Mouse (Mus musculus): ENCODE results near the gene Ubac2.

Gene Ubac2

DNA sequence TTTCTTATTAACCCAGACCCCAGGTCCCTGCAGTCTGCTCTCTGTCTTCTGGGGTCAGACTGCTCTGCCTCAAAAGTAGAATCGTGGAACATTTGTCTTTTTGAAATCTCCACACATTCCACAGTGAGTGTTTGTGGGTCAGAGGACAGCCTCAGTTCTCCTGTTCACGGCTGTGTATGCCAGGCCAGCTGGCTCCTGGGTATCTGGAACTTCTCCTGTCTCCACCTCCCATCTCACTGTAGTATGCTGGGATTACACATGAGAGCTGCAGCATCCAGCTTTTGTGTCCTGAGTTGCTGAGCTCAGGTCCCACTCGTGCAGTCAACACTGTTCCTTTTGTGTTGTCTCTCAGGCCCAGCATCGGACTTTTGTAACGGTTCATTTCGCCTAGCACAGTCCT is 46.5 kb downstream of the Ubac2 start:
- no peak for DNase-seq (ENCODE audit: low spot score in 2 of 2)

DNA sequence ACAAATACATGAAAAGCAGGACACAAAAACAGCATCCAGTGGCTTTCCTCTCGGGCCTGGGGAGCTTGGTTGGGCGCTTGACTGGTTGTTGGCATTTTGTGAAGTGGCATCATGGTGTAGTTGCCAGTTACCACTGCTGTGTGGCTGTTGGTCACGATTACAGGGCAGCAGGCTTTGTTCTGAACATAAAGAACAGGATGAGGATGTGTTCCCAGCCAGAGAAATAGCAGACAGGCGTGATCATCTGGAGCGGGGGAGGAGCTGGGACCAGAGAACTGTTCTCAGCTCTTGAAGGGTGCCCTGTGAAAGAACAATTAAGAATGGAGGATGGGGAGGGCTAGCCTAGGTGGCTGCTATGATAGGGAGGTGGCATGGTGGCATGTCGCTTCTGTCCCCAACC is 48.5 kb downstream of the Ubac2 start:
- no peak for DNase-seq (ENCODE audit: low spot score in 2 of 2)

DNA sequence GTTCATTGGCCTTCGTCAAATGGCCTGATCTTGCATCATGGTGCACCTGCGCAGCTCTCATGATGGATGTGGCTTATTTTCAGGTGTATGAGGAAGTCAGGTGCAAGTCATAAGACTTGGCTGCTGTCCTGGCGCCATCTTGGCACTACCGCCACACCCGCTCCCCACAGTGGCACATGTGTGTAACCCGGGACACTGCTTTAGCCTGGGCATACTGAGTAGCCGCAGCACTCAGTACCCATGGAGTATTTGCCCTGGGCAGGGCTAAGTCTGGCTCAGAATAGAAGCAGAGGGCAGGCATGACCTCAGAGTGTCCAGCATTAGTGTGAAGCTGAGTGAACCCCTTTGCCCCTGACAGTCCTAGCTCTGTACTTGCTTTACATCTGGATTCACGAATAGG is 49.0 kb downstream of the Ubac2 start:
- no peak for DNase-seq (ENCODE audit: low spot score in 2 of 2)

DNA sequence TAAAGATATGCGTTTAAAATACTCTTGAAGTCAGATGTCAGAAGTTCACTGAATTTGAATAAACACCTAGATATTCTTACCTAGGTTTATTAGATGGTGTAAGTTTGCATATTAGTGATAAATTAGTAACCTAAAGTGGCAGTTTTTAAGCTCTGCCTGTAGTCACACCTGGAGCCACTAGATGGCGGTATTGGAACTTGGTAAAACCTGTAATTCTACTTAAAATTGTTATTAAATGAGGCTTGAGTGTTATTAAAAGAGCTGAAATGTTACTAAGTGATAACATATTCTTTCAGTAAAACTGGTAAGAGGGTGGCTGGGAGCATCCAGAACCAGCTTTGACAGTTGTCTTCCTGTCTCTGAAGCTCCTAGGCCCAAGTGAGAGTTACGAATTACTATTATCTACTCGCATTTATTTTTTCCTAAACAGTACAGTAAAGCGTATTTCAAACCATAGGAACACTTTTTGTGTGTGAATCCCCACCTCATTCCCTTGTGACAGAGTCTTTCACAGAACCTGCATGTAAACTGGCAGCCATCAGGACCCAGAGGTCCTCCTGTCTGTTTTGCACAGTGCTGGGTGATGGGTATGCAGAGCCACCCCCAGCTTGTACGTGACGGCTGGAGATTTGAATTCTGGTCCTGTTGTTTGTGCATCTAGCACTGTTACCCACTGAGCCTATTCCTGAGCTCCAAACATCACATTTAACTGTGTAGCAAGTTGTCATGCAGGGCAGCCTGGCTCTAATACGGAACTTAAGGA is 50.1 kb downstream of the Ubac2 start:
- peak in 1 of 2 experiments; percentile 26 for DNase-seq (ENCODE audit: low spot score in 2 of 2)

DNA sequence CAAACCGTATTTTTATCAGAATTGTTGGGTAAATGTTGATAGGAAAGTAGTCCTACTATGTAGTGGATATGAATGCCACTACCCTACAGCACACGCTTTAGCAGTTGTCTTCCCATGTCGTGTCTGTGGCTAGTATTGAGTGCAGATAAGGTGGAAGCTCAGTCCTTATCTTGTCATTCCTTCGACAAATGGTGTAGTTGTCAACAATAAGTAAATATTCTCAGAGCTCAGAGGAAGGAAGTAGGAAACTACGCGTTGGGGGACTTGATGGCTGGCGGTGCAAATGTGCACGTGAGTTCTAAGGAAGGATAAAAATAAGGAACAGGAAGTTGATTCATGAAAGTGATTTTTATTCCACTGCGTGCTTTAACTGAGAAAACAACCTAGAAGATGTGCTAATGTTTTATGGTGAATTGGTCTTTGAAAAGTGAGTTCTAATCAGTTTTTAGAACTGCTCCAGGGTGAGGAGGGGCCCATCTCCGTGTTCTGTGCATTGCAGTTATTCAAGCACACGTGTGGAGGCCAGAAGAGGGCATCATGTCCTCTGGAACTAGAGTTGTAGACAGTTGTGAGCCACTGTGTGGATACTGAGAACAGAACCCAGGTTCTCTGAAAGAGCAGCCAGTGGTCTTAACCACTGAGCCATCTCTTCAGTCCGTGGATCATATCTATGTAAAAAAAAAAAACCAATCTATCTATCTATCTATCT is 51.0 kb downstream of the Ubac2 start:
- no peak for DNase-seq (ENCODE audit: low spot score in 2 of 2)

DNA sequence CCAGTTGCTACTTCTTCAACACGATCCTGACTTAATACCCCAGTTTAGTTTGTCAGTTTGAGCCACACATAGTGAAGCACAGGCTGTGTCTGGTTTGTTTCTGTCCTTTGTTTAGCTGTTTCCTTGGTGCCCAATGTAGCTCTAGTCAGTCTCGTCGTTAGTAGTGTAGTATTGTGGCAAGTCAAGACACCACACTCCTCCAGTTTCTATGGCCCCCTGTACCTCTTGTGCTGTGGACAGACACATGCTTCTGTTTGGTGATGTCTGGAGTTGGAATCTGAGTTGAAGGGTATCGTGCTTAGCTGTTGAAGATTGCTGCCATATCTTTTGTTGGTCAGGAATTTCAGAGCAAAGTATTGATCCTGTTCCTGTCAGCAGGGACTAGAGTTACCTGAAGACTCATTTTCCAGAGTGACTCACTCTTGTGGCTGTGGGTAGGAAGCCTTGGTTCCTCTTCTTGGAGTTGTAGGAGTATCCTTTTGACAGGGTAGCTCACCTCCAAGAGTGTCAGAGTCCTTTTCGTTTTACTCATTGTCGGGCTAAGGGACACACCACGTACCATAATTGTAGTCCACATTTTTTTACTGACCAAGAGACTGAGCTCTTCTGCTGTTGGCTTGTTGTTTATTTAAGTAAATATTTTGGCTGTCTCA is 52.4 kb downstream of the Ubac2 start:
- no peak for DNase-seq (ENCODE audit: low spot score in 2 of 2)

DNA sequence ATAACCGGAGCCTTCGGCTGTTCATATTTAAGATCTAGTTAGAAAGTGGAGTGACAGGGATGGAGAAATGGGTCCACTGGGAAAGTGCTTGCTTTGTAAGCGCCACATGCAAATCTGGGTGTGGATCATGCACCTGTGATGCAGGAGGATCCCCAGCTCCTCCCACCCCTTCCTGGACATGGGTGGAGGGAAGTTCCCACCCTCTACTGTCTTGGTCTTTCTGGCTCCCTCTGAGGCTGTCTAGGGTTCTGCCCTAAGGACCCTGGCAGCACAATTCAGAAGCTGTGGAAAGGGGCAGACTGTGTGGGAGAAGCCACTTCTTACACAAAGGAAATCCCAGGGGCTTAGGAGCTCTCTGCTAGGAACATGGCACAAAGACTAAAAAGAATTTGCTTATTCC is 53.2 kb downstream of the Ubac2 start:
- no peak for DNase-seq (ENCODE audit: low spot score in 2 of 2)

DNA sequence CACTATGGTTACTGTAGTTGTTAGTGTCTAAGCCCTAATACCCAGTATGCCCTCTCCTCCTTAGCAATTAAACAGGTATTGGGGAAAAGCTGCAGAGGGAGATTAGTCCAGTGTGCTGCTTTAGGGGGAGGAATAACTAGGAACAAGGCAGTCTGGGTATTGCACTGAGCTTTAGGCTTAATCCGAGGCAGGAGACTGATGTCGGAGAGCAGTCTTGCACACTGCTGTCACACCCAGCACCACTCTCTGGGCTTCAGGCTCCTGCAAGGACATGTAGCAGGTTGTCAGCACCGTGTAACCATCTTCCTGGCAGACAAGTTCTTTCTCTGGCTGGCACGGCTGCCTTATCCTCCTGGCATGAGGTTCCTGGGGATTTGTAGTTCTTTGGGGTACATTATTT is 53.8 kb downstream of the Ubac2 start:
- DNase-seq (ENCODE audit: low spot score in 2 of 2): no peak

DNA sequence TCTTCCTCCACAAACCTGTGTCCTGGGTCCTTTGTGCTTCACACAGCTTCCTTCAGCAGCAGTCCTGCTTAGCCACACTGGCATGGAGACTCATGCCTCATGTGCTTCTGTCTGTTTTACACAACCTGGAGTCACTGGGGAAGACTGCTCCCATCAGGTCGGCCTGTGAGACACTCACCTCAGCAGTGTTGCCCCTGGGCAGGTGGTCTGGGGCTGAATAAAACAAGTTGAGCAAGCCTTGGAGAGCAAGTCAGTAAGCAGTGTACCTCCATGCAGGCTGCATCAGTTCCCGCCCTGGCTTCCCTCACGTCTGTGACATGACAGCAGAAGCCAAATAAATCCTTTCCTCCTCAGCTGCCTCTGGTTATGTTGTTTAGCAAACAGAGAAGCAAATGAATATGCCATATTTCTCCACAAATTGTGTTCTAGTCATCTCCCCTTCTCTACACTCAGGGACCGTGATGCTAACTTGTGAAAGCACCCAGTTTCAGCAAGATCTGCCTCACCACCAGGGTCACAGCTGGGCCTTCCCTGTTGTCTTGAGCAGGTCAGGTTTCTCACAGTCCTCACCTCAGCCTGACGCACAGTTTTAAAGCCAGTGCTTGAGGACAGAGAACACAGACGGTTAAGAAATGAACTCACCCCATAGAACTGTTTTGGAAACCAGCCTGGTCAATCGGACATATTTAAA is 55.6 kb downstream of the Ubac2 start:
- no peak for DNase-seq (ENCODE audit: low spot score in 2 of 2)

DNA sequence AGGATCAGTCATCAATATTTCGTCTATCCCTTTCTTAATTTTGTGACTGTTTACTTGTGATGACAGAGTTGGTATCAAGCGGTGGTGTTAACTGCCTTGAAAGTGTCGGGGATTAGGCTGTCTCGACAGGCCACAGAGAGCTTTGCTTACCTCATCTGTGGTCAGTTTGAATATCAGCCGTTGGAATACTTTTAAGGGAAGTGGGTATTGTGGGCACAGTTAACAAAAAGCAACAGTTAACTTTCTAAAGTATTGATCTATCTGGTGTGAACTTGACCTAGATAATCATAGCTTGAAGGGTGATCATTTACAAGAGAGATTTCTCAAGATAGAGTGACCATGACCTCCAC is 56.2 kb downstream of the Ubac2 start:
- DNase-seq (ENCODE audit: low spot score in 2 of 2): no peak

DNA sequence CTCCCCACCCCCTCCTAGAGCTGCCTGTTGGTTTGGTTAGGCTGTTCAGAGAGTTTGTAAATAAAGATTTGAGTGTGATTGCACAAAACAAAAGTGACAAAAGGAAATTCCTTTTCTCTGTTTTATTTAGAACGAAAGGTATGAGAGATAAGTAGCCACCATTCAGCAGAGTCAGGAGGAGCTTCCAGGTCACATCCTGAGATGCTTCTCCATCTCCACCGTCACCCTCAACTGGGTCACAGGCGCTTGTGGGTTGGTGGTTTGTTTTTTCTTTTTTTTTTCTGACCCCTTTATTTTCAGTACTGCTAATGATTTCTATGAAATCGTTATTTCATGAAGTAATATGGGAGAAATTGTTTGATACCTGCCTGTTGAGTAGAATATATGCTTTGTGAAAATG is 57.9 kb downstream of the Ubac2 start:
- no peak for DNase-seq (ENCODE audit: low spot score in 2 of 2)

DNA sequence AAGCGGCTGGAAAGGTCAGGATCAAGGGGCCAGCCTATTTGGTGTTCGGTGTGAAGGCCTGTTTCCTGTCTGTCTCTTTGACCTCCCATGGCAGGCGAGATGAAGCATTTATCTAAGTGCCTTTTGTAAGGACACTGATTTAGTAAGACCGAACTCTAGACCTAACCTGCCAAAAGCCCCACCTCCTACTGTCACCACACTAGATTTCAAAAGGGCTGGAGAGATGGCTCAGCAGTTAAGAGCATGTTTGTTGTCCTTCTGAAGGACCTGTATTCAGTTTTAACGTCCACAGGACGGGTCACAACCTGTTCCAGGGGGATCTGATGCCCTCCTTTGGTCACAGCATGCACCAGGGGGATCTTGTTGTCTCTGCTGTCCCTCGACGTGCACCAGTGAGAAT is 58.4 kb downstream of the Ubac2 start:
- DNase-seq (ENCODE audit: low spot score in 2 of 2): no peak

DNA sequence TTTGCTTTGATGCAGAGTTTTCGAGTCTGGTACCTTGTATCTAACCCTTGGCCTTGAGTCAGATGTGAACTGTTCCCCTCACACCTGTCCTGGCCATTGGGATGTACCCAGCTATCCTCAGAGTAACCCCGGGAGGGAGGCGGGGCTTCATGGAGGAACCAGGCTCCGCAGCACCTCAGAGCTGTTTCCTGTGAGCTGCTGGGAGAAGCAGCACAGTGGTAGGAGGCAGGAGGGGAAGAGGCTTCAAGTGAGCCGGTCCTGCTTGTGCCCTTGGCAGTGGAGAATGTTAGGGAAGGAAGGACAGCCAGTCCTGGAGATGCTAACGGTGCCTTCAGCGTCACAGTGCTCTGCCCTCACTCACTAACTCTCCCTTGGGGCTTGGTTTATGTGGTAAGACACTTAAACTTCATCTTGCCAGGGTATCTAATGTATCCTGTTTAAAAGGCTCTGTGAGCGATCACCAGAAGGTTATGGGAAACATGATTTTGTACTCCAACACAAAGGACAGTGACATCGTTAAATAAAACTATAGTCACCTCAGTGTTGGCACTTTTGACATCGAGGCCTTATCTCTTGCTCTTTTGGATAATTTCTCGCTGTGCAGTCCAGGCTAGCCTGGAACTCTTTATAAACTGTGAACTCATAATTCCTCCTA is 59.3 kb downstream of the Ubac2 start:
- no peak for DNase-seq (ENCODE audit: low spot score in 2 of 2)

DNA sequence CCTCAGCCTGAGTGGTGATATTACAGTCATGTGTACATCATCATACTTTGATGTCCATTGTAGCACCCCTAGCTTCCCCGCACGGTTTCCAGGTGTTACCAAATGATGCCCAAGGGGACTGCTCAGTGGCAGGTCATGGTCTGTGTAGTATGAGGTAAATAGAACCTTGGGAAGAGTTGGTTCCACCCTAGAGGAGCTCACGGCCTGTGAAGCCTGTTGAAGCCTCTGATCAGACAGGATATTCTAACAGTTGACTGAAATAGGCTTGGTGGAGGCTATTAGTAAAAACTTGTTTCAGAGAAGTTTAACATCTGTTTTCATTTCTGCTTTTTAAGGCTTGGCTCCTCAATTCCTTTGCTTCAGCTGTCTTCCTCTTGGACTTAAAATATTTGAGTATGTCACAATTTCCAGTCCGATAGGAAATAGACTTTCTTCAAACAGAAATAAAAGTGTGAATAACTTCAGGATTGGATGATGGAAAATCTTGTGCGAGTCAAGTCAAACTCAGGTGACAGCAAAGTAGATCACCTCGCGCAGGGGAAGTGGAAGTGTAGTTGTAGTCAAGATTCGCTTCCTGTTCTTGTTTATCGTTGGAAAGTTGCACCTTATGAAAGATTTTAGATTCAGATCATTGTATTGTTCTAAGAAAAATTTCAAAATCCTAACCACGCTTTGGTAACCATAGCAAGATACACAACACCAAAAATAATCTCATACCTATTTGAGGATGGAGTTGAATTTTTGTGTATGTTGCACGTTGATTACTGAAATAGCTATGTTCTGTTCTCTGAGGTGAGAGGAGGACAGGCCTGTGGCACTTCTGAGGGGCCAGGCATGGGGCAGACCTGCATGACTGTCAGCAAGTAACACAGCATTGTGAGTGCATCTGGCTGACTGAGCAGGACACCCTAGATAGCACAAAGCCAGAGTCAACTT is 60.1 kb downstream of the Ubac2 start:
- no peak for DNase-seq (ENCODE audit: low spot score in 2 of 2)

DNA sequence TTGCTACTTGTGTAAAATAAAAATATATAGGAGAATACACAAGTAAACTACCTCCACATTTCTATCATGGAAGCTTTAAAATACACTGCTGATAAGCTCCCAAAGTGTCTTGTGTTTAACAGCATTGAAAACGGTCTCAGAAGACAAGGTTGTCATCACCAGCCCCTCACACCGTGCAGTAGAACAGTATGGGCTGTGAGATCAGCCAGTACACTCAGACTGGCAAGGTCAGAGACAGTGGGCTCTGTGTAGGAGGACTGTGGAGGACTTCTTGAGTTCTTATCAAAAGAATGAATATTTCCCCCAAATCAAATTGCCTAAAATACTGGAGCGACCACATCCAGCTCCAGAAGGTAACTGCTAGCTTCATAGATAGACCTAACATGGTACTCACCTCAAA is 61.2 kb downstream of the Ubac2 start:
- DNase-seq (ENCODE audit: low spot score in 2 of 2): no peak

DNA sequence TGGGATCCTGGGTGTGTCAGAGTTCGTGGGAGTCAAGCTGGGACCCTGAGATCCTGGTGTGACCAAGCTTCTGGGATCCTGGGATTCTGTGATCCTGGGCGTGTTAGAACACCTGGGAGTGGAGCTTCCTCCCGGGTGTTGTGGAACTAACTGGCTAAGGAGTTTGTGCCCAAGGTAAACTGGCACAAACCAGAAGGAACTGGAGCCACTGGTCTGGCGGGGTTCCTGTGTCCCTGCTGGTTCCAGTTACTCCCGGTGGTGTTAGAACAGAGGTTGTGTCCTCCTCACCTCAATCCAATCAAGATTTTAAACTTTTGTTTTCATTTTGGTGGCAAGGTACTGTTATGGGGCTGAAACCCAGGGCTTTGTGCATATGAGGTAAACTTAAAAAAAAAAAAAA is 67.7 kb downstream of the Ubac2 start:
- DNase-seq (ENCODE audit: low spot score in 2 of 2): no peak

DNA sequence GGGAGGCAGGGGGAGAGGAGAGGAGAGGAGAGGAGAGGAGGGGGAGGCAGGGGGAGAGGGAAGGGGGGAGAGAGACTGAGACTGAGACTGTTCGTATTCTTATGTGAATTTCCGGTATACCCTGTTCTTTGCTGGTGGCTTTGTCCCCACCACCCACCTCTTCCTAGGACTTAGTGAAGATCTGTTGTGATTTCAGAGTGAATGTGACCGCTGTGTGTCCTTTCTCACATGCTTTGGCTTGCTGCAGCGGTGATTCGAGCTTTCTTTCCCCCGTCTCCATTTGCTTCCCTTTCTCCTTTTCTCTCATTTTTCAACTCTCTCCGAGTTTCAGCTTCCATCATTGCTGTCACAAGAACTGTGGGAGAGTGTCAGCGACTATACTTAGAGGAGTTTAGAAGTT is 68.3 kb downstream of the Ubac2 start:
- DNase-seq (ENCODE audit: low spot score in 2 of 2): no peak

DNA sequence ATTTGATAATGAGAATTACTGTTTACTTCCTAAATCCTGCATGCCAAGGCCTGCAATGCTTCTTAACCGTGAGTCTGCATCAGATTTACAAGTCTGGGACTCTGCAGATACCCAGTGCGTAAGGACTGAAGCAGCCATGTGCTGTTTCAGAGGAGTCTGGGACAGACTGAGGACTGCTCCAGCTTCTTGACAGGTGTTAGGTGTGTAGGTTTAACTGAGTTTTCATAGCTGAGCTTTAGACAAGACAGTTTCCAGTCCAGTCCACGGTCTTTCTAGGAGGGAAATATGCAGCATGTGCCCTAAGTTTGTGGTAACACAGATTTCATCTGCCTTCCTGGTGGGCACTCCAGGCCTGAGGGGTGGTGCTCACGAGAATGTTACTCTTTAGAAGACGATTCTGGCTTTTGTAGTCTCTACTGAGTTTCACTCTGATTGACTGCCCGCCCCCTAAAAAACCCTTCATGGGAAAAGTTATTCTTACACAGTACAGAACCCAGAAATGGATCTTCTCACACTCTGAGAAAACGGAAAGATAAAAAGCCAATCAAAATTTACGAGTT is 68.9 kb downstream of the Ubac2 start:
- no peak for DNase-seq (ENCODE audit: low spot score in 2 of 2)

DNA sequence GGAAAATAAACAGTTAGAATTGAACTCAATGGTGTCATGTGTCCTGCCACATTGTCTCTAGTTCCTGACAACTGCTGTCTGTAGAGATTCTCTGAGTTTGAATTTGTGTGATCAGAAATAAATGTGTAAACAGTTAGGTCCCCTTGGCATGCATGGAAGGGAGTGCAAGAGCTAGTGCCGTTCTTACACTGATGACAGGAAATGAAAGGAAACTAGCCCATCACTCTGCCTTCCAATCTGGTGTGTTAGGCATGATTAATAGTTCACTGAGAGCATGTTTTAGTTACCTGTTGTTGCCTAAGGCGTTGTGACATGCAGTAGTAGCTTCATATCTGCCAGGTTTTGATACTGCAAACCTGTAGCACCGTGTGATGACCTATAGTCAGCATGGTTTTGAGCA is 69.5 kb downstream of the Ubac2 start:
- no peak for DNase-seq (ENCODE audit: low spot score in 2 of 2)

DNA sequence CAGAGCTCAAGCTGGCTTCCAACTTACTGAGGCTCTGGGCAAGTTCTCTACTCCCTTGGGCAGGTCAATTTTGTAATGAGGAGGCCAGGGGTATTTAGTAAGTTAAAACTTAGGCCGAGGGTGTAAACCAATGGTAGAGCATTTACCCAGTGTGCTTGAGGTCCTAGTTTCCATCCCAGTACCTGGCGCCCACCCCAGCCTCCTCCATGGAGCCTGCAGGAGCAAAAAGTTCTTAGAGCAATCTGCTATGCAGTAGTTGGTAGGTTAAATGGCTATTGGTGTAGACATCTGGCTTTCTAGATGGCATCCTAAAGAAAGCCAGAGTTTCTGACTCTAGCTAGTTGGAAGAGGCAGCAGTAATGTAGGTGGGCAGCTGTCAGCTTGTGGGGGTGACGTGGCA is 71.0 kb downstream of the Ubac2 start:
- DNase-seq (ENCODE audit: low spot score in 2 of 2): no peak

DNA sequence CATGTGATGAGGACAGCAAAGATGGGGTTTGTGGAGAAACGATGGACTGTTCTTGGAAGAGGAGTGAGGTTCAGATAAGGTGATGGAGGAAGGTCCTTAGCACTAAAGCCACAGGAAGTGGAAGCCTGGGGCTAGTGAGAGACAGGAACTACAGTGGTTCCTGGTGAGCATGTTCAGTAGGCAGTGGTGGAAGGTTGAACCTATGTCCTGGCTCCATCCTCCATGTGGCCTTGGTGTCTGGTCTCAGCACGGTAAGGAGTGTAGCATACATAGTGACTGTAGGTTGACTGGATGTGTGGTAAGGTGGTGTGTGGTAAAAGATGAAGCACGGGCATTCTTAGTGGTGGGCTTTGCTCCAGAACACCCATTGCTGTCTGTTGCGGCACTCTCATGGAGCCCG is 71.5 kb downstream of the Ubac2 start:
- no peak for DNase-seq (ENCODE audit: low spot score in 2 of 2)
